ENCODE assay signal across 8 mouse cellular contexts in the genomic region with DNA sequence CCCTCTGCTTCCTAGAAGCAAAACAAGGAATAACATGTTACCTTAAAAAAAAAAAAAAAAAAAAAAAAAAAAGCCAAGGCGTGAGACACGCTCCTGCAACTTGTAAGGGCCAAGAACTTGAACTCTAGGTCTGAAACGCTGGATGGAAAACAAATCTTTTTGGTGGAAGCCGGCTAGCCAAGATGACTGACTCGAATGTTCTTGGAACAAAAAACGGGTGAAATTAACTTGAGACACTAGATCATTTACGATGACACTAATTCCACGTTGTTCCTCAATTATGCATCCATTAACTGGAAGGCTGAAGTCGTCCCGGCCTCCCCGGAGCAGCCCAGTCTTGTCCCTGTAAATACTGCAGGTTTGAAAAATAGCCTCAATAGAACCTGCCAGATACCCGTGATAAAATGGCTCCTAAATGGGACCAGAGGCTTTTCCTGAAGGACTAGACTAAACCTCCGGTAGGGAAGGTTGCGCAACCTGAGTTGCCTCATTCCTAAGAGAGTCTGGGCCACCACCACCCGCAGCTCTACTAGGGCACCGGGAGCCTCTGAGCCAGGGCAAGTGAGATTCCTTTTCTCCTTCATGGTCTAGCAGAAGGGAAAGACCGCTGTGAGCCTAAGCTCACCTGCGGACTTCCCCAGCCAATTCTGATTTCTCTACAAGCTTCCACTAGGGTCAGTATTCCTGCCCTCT. TPM values are rescaled to one million over a fixed set of nuclear protein-coding genes. Genes with fewer than 3 reads are reported as not detected.
A peak's percentile ranks its signal among the peaks of the same experiment; 100 is the strongest.
DNase-seq lines count a peak whose midpoint lies in the region; ATAC-seq lines count a peak whose summit lies in the region.

No protein-coding gene starts in this region.

- peaks cover 92% of the 10 kb centered on the region for H3K27me3 ChIP-seq in hindbrain, embryonic 10.5 days (ENCODE audit: insufficient read depth, poor library complexity, severe bottlenecking)
- peaks cover 39% of the 10 kb centered on the region for H3K27me3 ChIP-seq in hindbrain, embryonic 16.5 days (replicated peaks; ENCODE audit: control insufficient read depth, insufficient read depth, low read length)
- peaks cover 64% of the 10 kb centered on the region for H3K27me3 ChIP-seq in hindbrain, embryonic 15.5 days
- peaks cover 79% of the 10 kb centered on the region for H3K27me3 ChIP-seq in midbrain, embryonic 13.5 days

- no peaks in the 10 kb centered on the region for H3K36me3 ChIP-seq in hindbrain, embryonic 10.5 days
- no peaks in the 10 kb centered on the region for H3K36me3 ChIP-seq in hindbrain, embryonic 16.5 days (ENCODE audit: control insufficient read depth, insufficient read depth, low read length)
- no peaks in the 10 kb centered on the region for H3K36me3 ChIP-seq in hindbrain, embryonic 15.5 days
- no peaks in the 10 kb centered on the region for H3K36me3 ChIP-seq in midbrain, embryonic 13.5 days

- no peak for ATAC-seq in hindbrain, embryonic 16.5 days
- ATAC-seq in hindbrain, embryonic 15.5 days (ENCODE audit: low FRiP score, low read depth): no peak
- ATAC-seq in midbrain, embryonic 13.5 days: no peak

- H3K4me3 ChIP-seq in hindbrain, embryonic 10.5 days: peak overlapping the region; percentile 56; the same call in 1 of the 2 replicates
- no peak overlapping the region for H3K4me3 ChIP-seq in hindbrain, embryonic 16.5 days (ENCODE audit: low read length)
- H3K4me3 ChIP-seq in brown adipose tissue, adult 24 weeks (ENCODE audit: insufficient read depth, low read depth, low read length): peak overlapping the region; percentile 75
- H3K4me3 ChIP-seq in hindbrain, embryonic 15.5 days: peak overlapping the region; percentile 39
- 0 out of 2 replicates have a peak overlapping the region, but pooled peaks have one; percentile 42 for H3K4me3 ChIP-seq in midbrain, embryonic 13.5 days (replicated peaks)

- H3K9me3 ChIP-seq in hindbrain, embryonic 10.5 days: no peaks in the 10 kb centered on the region
- no peaks in the 10 kb centered on the region for H3K9me3 ChIP-seq in hindbrain, embryonic 16.5 days (ENCODE audit: control insufficient read depth, low read length)
- H3K9me3 ChIP-seq in hindbrain, embryonic 15.5 days: no peaks in the 10 kb centered on the region
- H3K9me3 ChIP-seq in midbrain, embryonic 13.5 days: no peaks in the 10 kb centered on the region; the same call in 1 of the 2 replicates

- no peak overlapping the region; the same call in 1 of the 2 replicates for H3K4me2 ChIP-seq in hindbrain, embryonic 16.5 days (ENCODE audit: low read length)
- H3K4me2 ChIP-seq in hindbrain, embryonic 15.5 days: peak overlapping the region; percentile 62
- peak overlapping the region; percentile 64 for H3K4me2 ChIP-seq in midbrain, embryonic 13.5 days (replicated peaks)

- no peak overlapping the region for H3K9ac ChIP-seq in hindbrain, embryonic 16.5 days (ENCODE audit: low read depth, low read length)
- H3K9ac ChIP-seq in hindbrain, embryonic 15.5 days: no peak overlapping the region
- H3K9ac ChIP-seq in midbrain, embryonic 13.5 days (replicated peaks): no peak overlapping the region

- 2% methylated on average over 18 of the region's 18 CpGs for whole genome bisulfite sequencing in hindbrain, embryonic 10.5 days
- 2% methylated on average over 18 of the region's 18 CpGs for WGBS in hindbrain, embryonic 16.5 days
- 3% methylated on average over 18 of the region's 18 CpGs for WGBS in hindbrain, embryonic 15.5 days
- 2% methylated on average over 18 of the region's 18 CpGs for WGBS in midbrain, embryonic 13.5 days

- no peak for DNase-seq in hindbrain, embryonic 10.5 days (ENCODE audit: low spot score)
- DNase-seq in left cerebral cortex, adult 11 months (ENCODE audit: low spot score): no peak
- DNase-seq in right cerebral cortex, postnatal 14 days: no peak
- no peak for DNase-seq in cerebellum, adult 11 months

- H3K4me1 ChIP-seq in hindbrain, embryonic 10.5 days (replicated peaks): peaks cover 22% of the 10 kb centered on the region
- H3K4me1 ChIP-seq in hindbrain, embryonic 16.5 days (ENCODE audit: control insufficient read depth, insufficient read depth, low read depth, low read length): peaks cover 18% of the 10 kb centered on the region
- peaks cover 7% of the 10 kb centered on the region; the same call in 1 of the 2 replicates for H3K4me1 ChIP-seq in brown adipose tissue, adult 24 weeks (ENCODE audit: control insufficient read depth, insufficient read depth, insufficient read length, low read length)
- H3K4me1 ChIP-seq in hindbrain, embryonic 15.5 days (replicated peaks): peaks cover 18% of the 10 kb centered on the region
- peaks cover 17% of the 10 kb centered on the region for H3K4me1 ChIP-seq in midbrain, embryonic 13.5 days (replicated peaks)

- no peak overlapping the region for H3K27ac ChIP-seq in hindbrain, embryonic 10.5 days
- no peak overlapping the region for H3K27ac ChIP-seq in hindbrain, embryonic 16.5 days (ENCODE audit: low read depth, low read length)
- peak overlapping the region; percentile 60 for H3K27ac ChIP-seq in brown adipose tissue, adult 24 weeks (replicated peaks; ENCODE audit: low read depth, low read length)
- no peak overlapping the region for H3K27ac ChIP-seq in hindbrain, embryonic 15.5 days (replicated peaks)
- H3K27ac ChIP-seq in midbrain, embryonic 13.5 days: no peak overlapping the region

RNA-seq across cellular contexts. Expression of gene Flt1, which starts 1.0 kb away (rescaled TPM):
- 11.8 and 13.0 TPM in 2 replicates for polyA plus RNA-seq in hindbrain, embryonic 10.5 days (2016; fragmentation: Nextera tagmentation; extraction: Ambion mirVana)
- 14.6 and 15.1 TPM in 2 replicates for polyA plus RNA-seq in hindbrain, embryonic 16.5 days (2015; fragmentation: Nextera tagmentation; extraction: Ambion mirVana)
- polyA plus RNA-seq in brown adipose tissue, adult 24 weeks (2012; ENCODE audit: insufficient read depth, insufficient read length, missing spikeins): 15.6 and 24.1 TPM in 2 replicates
- polyA plus RNA-seq in hindbrain, embryonic 15.5 days (2015; fragmentation: Nextera tagmentation; extraction: Ambion mirVana): 15.8 and 16.0 TPM in 2 replicates
- polyA plus RNA-seq in midbrain, embryonic 13.5 days (2015; fragmentation: Nextera tagmentation; extraction: Ambion mirVana): 8.1 and 9.9 TPM in 2 replicates
